Comparison of ENCODE assay signal across 24 mouse cellular contexts in genomic region chr5:134459096-134459495, GRCm38 (mm10). TPM values are rescaled to one million over a fixed set of nuclear protein-coding genes. Genes with fewer than 3 reads are reported as not detected.
DNase-seq lines count a peak whose midpoint lies in the region; ATAC-seq and TF ChIP-seq lines count a peak whose summit lies in the region.
"Had no signal": no experiment of that assay in that cellular context is flagged by ENCODE, and none has a peak within 500 bp of the region (broad histone marks: within the 10 kb centered on the region; RNA-seq: fewer than 3 reads in every experiment).

No protein-coding gene starts in this region.

- no peak for DNase-seq in hindbrain, postnatal 0 days (ENCODE audit: low spot score)
- DNase-seq in hindbrain, embryonic 11.5 days (ENCODE audit: low spot score), result no peak
- DNase-seq in layer of hippocampus, adult 2 months (ENCODE audit: low spot score in 2 of 2), result no peak
- DNase-seq in layer of hippocampus, postnatal 10 days (ENCODE audit: low spot score in 2 of 2), result no peak
- peak; percentile 25 for DNase-seq in 416B (ENCODE audit: low read depth)
- no peak for DNase-seq in gastrocnemius, postnatal 10 days
- DNase-seq: adrenal gland, adult 8-10 months; adrenal gland, postnatal 25 days; cerebellum, adult 18-20 months; cerebellum, adult 9-10 months; cerebellum, postnatal 14 days; gastrocnemius, adult 2 months; gastrocnemius, postnatal 25 days; heart, postnatal 14 days; heart, postnatal 4 days had no signal

- no peak overlapping the region for H3K4me2 ChIP-seq in hindbrain, postnatal 0 days (ENCODE audit: low read depth, low read length)
- no peak overlapping the region for H3K4me2 ChIP-seq in hindbrain, embryonic 11.5 days (replicated peaks; ENCODE audit: low read depth, low read length)
- H3K4me2 ChIP-seq: forebrain, embryonic 13.5 days; heart, embryonic 13.5 days; hindbrain, embryonic 12.5 days; hindbrain, embryonic 15.5 days had no signal

- H3K27ac ChIP-seq in hindbrain, postnatal 0 days, result no peak overlapping the region
- no peak overlapping the region for H3K27ac ChIP-seq in hindbrain, embryonic 11.5 days (ENCODE audit: low read depth, low read length)
- no peak overlapping the region for H3K27ac ChIP-seq in layer of hippocampus, adult 2 months
- peak overlapping the region; percentile 58 for H3K27ac ChIP-seq in brown adipose tissue, adult 24 weeks (replicated peaks; ENCODE audit: low read depth, low read length)
- H3K27ac ChIP-seq: forebrain, embryonic 10.5 days; forebrain, embryonic 13.5 days; gastrocnemius, adult 2 months; heart, embryonic 13.5 days; hindbrain, embryonic 12.5 days; hindbrain, embryonic 15.5 days had no signal

- H3K27me3 ChIP-seq in hindbrain, postnatal 0 days (ENCODE audit: insufficient read depth, low read length), result no peaks in the 10 kb centered on the region
- no peaks in the 10 kb centered on the region for H3K27me3 ChIP-seq in hindbrain, embryonic 11.5 days (ENCODE audit: control insufficient read depth, insufficient read depth, low read length)
- H3K27me3 ChIP-seq: forebrain, embryonic 13.5 days; heart, embryonic 13.5 days; hindbrain, embryonic 12.5 days; hindbrain, embryonic 15.5 days had no signal

- H3K36me3 ChIP-seq in hindbrain, postnatal 0 days (ENCODE audit: insufficient read depth, low read length), result no peaks in the 10 kb centered on the region
- H3K36me3 ChIP-seq in hindbrain, embryonic 11.5 days (ENCODE audit: control insufficient read depth, insufficient read depth, low read length), result no peaks in the 10 kb centered on the region
- H3K36me3 ChIP-seq: heart, embryonic 13.5 days; hindbrain, embryonic 12.5 days; hindbrain, embryonic 15.5 days had no signal

- peaks cover 2% of the 10 kb centered on the region; the same call in 1 of the 2 replicates for H3K4me1 ChIP-seq in hindbrain, postnatal 0 days (ENCODE audit: insufficient read depth, low read length)
- H3K4me1 ChIP-seq in hindbrain, embryonic 11.5 days (replicated peaks; ENCODE audit: control insufficient read depth, insufficient read depth, low read length), result 0 out of 2 replicates have a peak, but pooled peaks cover 2% of the 10 kb centered on the region
- no peaks in the 10 kb centered on the region for H3K4me1 ChIP-seq in brown adipose tissue, adult 24 weeks (ENCODE audit: control insufficient read depth, insufficient read depth, insufficient read length, low read length)

- no peak overlapping the region for H3K9ac ChIP-seq in hindbrain, postnatal 0 days (replicated peaks; ENCODE audit: low read length)
- no peak overlapping the region for H3K9ac ChIP-seq in hindbrain, embryonic 11.5 days (ENCODE audit: low read depth, low read length)
- H3K9ac ChIP-seq: forebrain, embryonic 13.5 days; heart, embryonic 13.5 days; hindbrain, embryonic 12.5 days; hindbrain, embryonic 15.5 days had no signal

- no peak for ATAC-seq in hindbrain, postnatal 0 days
- no peak for ATAC-seq in hindbrain, embryonic 11.5 days (ENCODE audit: low FRiP score)
- ATAC-seq: activated CD4-positive, CD25-positive, alpha-beta regulatory T cell, adult 4 months; forebrain, embryonic 13.5 days; forebrain, embryonic 16.5 days; intestine, embryonic 16.5 days had no signal

- H3K4me3 ChIP-seq in hindbrain, postnatal 0 days (ENCODE audit: low read length), result no peak overlapping the region
- H3K4me3 ChIP-seq in hindbrain, embryonic 11.5 days (ENCODE audit: low read depth, low read length), result no peak overlapping the region
- H3K4me3 ChIP-seq in layer of hippocampus, adult 2 months, result no peak overlapping the region
- no peak overlapping the region for H3K4me3 ChIP-seq in brown adipose tissue, adult 24 weeks (ENCODE audit: insufficient read depth, low read depth, low read length)
- H3K4me3 ChIP-seq: forebrain, embryonic 10.5 days; forebrain, embryonic 13.5 days; gastrocnemius, adult 2 months; heart, embryonic 13.5 days; hindbrain, embryonic 12.5 days; hindbrain, embryonic 15.5 days had no signal

- H3K9me3 ChIP-seq in hindbrain, postnatal 0 days (ENCODE audit: low read length), result no peaks in the 10 kb centered on the region
- H3K9me3 ChIP-seq in hindbrain, embryonic 11.5 days (ENCODE audit: control insufficient read depth, low read length), result no peaks in the 10 kb centered on the region
- H3K9me3 ChIP-seq: forebrain, embryonic 10.5 days; forebrain, embryonic 13.5 days; heart, embryonic 13.5 days; hindbrain, embryonic 12.5 days; hindbrain, embryonic 15.5 days had no signal

- TF ChIP-seq CTCF in hindbrain, postnatal 0 days (IDR thresholded peaks at IDR 0.05; ENCODE audit: low read depth), result 0 out of 2 replicates have a peak, but pooled peaks have one; percentile 8
- TF ChIP-seq CTCF in layer of hippocampus, adult 2 months (conservative IDR thresholded peaks at IDR 0.05), result peak; percentile 42; the same call in 1 of the 2 replicates

- 89% methylated on average over 7 of the region's 7 CpGs for WGBS in hindbrain, postnatal 0 days
- 94% methylated on average over 7 of the region's 7 CpGs for WGBS in hindbrain, embryonic 11.5 days

RNA-seq across cellular contexts. Expression of gene Gtf2ird1, which starts 2.6 kb away (rescaled TPM):
- 46.4 and 54.4 TPM in 2 replicates for total RNA-seq in hindbrain, postnatal 0 days (2014; rRNA removed)
- 52.7 and 57.7 TPM in 2 replicates for polyA plus RNA-seq in hindbrain, postnatal 0 days (2015; fragmentation: Nextera tagmentation; extraction: Ambion mirVana)
- polyA plus RNA-seq in hindbrain, embryonic 11.5 days (2014; fragmentation: Nextera tagmentation; extraction: Ambion mirVana), result 65.3 and 69.3 TPM in 2 replicates
- 10 to 100 TPM; 22.8 to 25.4 TPM for total RNA-seq in layer of hippocampus, adult 2 months (2021)
- 10 to 100 TPM; 35.6 to 46.3 TPM for total RNA-seq in layer of hippocampus, postnatal 10 days (2021)
- polyA plus RNA-seq in brown adipose tissue, adult 24 weeks (2012; ENCODE audit: insufficient read depth, insufficient read length, missing spikeins), result 37.9 and 80.1 TPM in 2 replicates
- 10 to 100 TPM; 19.9 to 29.2 TPM for total RNA-seq in gastrocnemius, postnatal 10 days (2021)
